Mouse (Mus musculus) forebrain, embryonic 10.5 days (tissue): Measurements from ENCODE around the gene Fgfr2. TPM values are rescaled to one million over a fixed set of nuclear protein-coding genes. Genes with fewer than 3 reads are reported as not detected.
A peak's percentile ranks its signal among the peaks of the same experiment; 100 is the strongest.

Experiments used
- DNase-seq: peaks from one replicate; pipeline ENCODE4 v3.0.0-alpha.2; 2017; ENCODE audit warnings: low spot score; ENCODE audit errors: extremely low spot score
- H3K27ac ChIP-seq: fragments of 300-500 bp; sonication (generic); 2 replicates; pipeline ENCODE4 v1.5.1; 2016; ENCODE audit warnings: mild to moderate bottlenecking
- H3K27me3 ChIP-seq: fragments of 300-500 bp; sonication (generic); 2 replicates; pipeline ENCODE4 v1.6.1; 2016; ENCODE audit warnings: mild to moderate bottlenecking; ENCODE audit not compliant: poor library complexity, severe bottlenecking
- H3K36me3 ChIP-seq: fragments of 300-500 bp; sonication (generic); replicated peaks from 2 replicates; pipeline ENCODE4 v1.6.1; 2016; ENCODE audit warnings: mild to moderate bottlenecking, moderate library complexity
- H3K4me1 ChIP-seq: fragments of 300-500 bp; sonication (generic); 2 replicates; pipeline ENCODE4 v1.6.1; 2016
- H3K4me3 ChIP-seq: fragments of 300-500 bp; sonication (generic); 2 replicates; pipeline ENCODE4 v1.5.1; 2016; ENCODE audit warnings: mild to moderate bottlenecking, moderate library complexity
- H3K9me3 ChIP-seq: fragments of 300-500 bp; sonication (generic); 2 replicates; pipeline ENCODE4 v1.6.1; 2016; ENCODE audit warnings: mild to moderate bottlenecking, moderate library complexity
- WGBS: fragments of 180-500 bp; shearing (Covaris S2); methylation state at CpG from one replicate; pipeline ENCODE4 v1.1.7; 2016; 5-methylcytosine and 5-hydroxymethylcytosine counted together
- polyA plus RNA-seq: library from polyadenylated mRNA; unstranded; fragments of >200 nt; fragmentation: Nextera tagmentation; extraction: Ambion mirVana; gene quantifications from 2 replicates; pipeline ENCODE4 v1.2.1, GENCODE M21; 2016

Fgfr2 gene
- polyA plus RNA-seq, 1 experiment from 2014 or later, result 55.7 TPM

GRCm38 (mm10) chr7:132358709-132359108, 764.4 kb downstream of the Fgfr2 start:
- Histone ChIP-seq H3K27ac (no peak overlapping the region), H3K4me3 (no peak overlapping the region), H3K36me3 (no peaks in the 10 kb centered on the region), H3K4me1 (peaks cover 34% of the 10 kb centered on the region), H3K9me3 (no peaks in the 10 kb centered on the region), H3K27me3 (peaks cover 7% of the 10 kb centered on the region; the same call in 1 of the 2 replicates)
- DNase-seq, result no peak
- 68% methylated on average over 4 of the region's 4 CpGs for WGBS

- no peak overlapping the region for H3K4me3 ChIP-seq
- H3K27ac ChIP-seq, result no peak overlapping the region
- 58% methylated on average over 3 of the region's 3 CpGs for WGBS
- H3K4me1 ChIP-seq, result peaks cover 34% of the 10 kb centered on the region
- H3K36me3 ChIP-seq, result no peaks in the 10 kb centered on the region
- H3K9me3 ChIP-seq, result no peaks in the 10 kb centered on the region
- peaks cover 7% of the 10 kb centered on the region; the same call in 1 of the 2 replicates for H3K27me3 ChIP-seq
- no peak for DNase-seq
These were observed 764.9 kb downstream of the Fgfr2 start for GRCm38 (mm10) chr7:132358250-132358649.

DNA sequence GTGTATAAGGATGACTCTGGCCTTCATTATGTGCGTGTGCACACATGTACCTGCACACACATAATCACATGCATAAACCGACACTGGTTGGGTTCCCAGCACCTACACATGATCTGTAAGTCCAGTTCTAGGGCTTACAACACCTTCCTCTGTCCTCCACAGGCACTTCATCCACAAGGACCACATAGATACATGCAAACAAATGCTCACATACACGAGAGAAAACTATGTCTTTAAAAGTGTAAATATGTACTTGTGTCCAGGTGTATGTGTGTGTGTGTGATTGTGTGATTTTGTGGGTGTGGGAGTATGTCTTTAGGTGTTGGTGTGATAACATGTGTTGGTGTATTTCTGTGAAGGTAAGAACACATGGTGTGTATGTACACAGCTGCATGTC, 765.3 kb downstream of the Fgfr2 start:
- H3K27ac ChIP-seq, result no peak overlapping the region
- H3K27me3 ChIP-seq, result peaks cover 7% of the 10 kb centered on the region; the same call in 1 of the 2 replicates
- no peak for DNase-seq
- WGBS, result 91% methylated on average over 3 of the region's 3 CpGs
- no peaks in the 10 kb centered on the region for H3K36me3 ChIP-seq
- H3K4me1 ChIP-seq, result peaks cover 34% of the 10 kb centered on the region
- H3K9me3 ChIP-seq, result no peaks in the 10 kb centered on the region
- H3K4me3 ChIP-seq, result no peak overlapping the region

DNA sequence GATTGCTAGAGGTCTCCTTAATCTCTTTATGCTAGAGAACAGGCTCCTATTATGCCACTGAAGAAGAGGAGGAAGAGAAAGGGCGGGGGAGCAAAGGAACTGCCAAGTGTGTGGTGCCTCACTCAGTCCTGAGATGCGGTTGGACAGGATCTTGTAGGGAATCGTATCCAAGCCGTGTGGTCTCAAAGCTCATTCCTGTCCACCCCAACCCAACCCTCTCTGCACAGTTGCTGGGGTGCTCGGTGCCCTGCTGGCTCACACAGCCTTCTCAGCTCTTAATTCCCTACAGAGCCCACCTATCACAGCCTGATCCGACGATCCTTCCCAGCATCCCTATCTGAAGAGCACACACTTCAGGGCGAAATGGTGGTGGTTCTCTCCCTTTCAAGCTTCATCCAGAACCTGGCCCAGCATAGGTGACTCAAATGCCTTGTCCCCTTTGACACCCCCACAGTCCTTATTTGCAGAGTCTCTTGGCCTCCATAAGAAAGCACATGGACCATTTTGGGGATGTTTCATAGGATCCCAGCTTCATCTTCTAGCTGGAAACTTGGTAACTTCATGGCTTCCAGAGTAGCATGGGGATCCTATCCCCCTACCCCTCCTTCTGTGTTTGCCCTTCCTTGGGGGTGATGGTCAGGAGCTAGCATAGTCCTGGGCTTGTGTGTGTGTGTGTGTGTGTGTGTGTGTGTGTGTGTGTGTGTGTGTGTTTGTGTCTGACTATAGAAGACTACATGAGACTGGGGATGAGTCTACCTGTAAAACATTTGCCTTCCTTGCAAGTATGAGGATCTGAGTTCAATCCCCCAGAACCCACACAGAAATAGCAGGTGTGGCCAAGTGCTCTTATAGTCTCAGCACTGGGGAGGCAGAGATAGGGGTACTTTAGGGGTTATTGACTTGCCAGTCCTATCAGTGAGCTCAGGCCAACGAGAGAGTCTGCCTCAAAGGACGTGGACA, 766.0 kb downstream of the Fgfr2 start:
- WGBS, result 32% methylated on average over 10 of the region's 10 CpGs

GRCm38 (mm10) chr7:132356185-132356584, 767.0 kb downstream of the Fgfr2 start:
- no peak overlapping the region for H3K4me3 ChIP-seq
- no peaks in the 10 kb centered on the region for H3K9me3 ChIP-seq
- peak overlapping the region; percentile 58 for H3K27ac ChIP-seq
- 23% methylated on average over 8 of the region's 8 CpGs for WGBS
- peaks cover 34% of the 10 kb centered on the region for H3K4me1 ChIP-seq
- no peaks in the 10 kb centered on the region for H3K36me3 ChIP-seq
- H3K27me3 ChIP-seq, result peaks cover 7% of the 10 kb centered on the region; the same call in 1 of the 2 replicates
- no peak for DNase-seq

More for the DNA sequence above, 766.0 kb downstream of the Fgfr2 start:
- Histone ChIP-seq H3K9me3 (no peaks in the 10 kb centered on the region), H3K27me3 (peaks cover 7% of the 10 kb centered on the region; the same call in 1 of the 2 replicates), H3K4me3 (no peak overlapping the region), H3K4me1 (peaks cover 34% of the 10 kb centered on the region), H3K36me3 (no peaks in the 10 kb centered on the region), H3K27ac (peak overlapping the region; percentile 42; the same call in 1 of the 2 replicates)
- DNase-seq, result no peak

- WGBS, result 73% methylated on average over 6 of the region's 6 CpGs
These were observed 767.4 kb downstream of the Fgfr2 start for GRCm38 (mm10) chr7:132355767-132356166.

GRCm38 (mm10) chr7:132349075-132349572, 774.0 kb downstream of the Fgfr2 start:
- 81% methylated on average over 6 of the region's 6 CpGs for WGBS
- H3K27ac ChIP-seq, result no peak overlapping the region
- H3K4me1 ChIP-seq, result peaks cover 15% of the 10 kb centered on the region
- H3K9me3 ChIP-seq, result no peaks in the 10 kb centered on the region
- no peaks in the 10 kb centered on the region for H3K27me3 ChIP-seq
- DNase-seq, result no peak
- no peak overlapping the region for H3K4me3 ChIP-seq
- no peaks in the 10 kb centered on the region for H3K36me3 ChIP-seq

More at GRCm38 (mm10) chr7:132355767-132356166, 767.4 kb downstream of the Fgfr2 start:
- no peak for DNase-seq
- H3K9me3 ChIP-seq, result no peaks in the 10 kb centered on the region
- no peaks in the 10 kb centered on the region for H3K36me3 ChIP-seq
- peaks cover 7% of the 10 kb centered on the region; the same call in 1 of the 2 replicates for H3K27me3 ChIP-seq
- peaks cover 34% of the 10 kb centered on the region for H3K4me1 ChIP-seq
- no peak overlapping the region for H3K4me3 ChIP-seq
- H3K27ac ChIP-seq, result peak overlapping the region; percentile 58

- WGBS, result 88% methylated on average over 9 of the region's 9 CpGs
- H3K4me1 ChIP-seq, result peaks cover 20% of the 10 kb centered on the region
- no peak for DNase-seq
These were observed 775.7 kb downstream of the Fgfr2 start for GRCm38 (mm10) chr7:132347273-132348045.

DNA sequence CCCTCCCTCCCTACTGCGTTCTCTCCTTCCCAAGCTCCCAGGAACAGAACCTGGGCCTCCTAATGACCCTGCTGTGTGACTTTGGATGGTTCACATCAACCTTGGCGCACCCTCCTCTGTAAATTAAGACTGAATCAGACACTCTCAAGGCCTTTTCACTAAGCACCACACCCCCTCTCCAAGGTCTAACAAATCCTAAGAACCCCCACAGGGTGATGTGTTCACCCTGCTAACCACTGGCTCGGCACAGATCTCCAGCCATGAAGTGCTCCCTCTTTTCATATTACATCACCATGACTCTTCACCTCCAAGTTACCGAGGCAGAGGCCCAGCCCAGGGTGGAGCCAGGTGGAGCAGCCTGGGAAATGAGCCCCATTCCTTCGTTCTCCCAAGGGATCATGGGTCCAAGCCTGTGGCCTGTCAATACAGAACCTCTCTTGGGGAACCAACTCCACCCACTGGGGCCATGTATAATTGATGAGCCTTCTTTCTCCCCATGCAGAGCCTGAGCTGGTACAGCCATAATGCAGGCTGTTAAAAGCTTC, 777.6 kb downstream of the Fgfr2 start:
- 81% methylated on average over 5 of the region's 5 CpGs for WGBS
- peaks cover 20% of the 10 kb centered on the region for H3K4me1 ChIP-seq
- peak overlapping the region; percentile 48; the same call in 1 of the 2 replicates for H3K27ac ChIP-seq

More at GRCm38 (mm10) chr7:132347273-132348045, 775.7 kb downstream of the Fgfr2 start:
- H3K9me3 ChIP-seq, result no peaks in the 10 kb centered on the region
- H3K27me3 ChIP-seq, result no peaks in the 10 kb centered on the region
- H3K36me3 ChIP-seq, result no peaks in the 10 kb centered on the region
- no peak overlapping the region for H3K27ac ChIP-seq
- no peak overlapping the region for H3K4me3 ChIP-seq

GRCm38 (mm10) chr7:132344606-132345005, 778.5 kb downstream of the Fgfr2 start:
- no peak for DNase-seq
- peaks cover 20% of the 10 kb centered on the region for H3K4me1 ChIP-seq
- no peaks in the 10 kb centered on the region for H3K9me3 ChIP-seq
- H3K27ac ChIP-seq, result no peak overlapping the region
- H3K36me3 ChIP-seq, result no peaks in the 10 kb centered on the region
- no peak overlapping the region for H3K4me3 ChIP-seq
- no peaks in the 10 kb centered on the region for H3K27me3 ChIP-seq
- WGBS, result 78% methylated on average over 4 of the region's 4 CpGs

More for the DNA sequence above, 777.6 kb downstream of the Fgfr2 start:
- no peaks in the 10 kb centered on the region for H3K36me3 ChIP-seq
- DNase-seq, result no peak
- no peaks in the 10 kb centered on the region for H3K27me3 ChIP-seq
- no peak overlapping the region for H3K4me3 ChIP-seq
- H3K9me3 ChIP-seq, result no peaks in the 10 kb centered on the region

DNA sequence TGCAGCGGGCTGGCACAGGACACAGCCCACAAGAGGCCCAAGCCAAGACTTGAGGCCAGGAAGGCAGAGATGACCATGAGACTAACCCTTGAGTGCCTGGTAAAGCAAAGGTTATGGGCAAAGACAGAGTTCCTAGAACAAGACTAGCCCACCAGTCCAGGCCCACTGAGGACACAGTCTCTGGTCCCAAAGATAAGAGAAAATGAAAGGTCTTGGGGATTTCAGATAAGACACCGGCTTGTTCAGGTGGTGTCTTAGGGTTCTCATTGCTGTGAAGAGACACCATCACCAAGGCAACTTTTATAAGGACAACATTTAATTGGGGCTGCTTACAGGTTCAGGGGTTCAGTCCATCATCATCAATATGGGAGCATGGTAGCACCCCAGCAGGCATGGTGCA, 779.2 kb downstream of the Fgfr2 start:
- no peaks in the 10 kb centered on the region for H3K27me3 ChIP-seq
- H3K9me3 ChIP-seq, result no peaks in the 10 kb centered on the region
- H3K4me1 ChIP-seq, result peaks cover 20% of the 10 kb centered on the region
- no peaks in the 10 kb centered on the region for H3K36me3 ChIP-seq
- 90% methylated on average over 2 of the region's 2 CpGs for WGBS
- H3K4me3 ChIP-seq, result no peak overlapping the region
- no peak for DNase-seq
- no peak overlapping the region for H3K27ac ChIP-seq

GRCm38 (mm10) chr7:132343146-132343545, 780.0 kb downstream of the Fgfr2 start:
- H3K36me3 ChIP-seq, result no peaks in the 10 kb centered on the region
- peaks cover 20% of the 10 kb centered on the region for H3K4me1 ChIP-seq
- no peaks in the 10 kb centered on the region for H3K27me3 ChIP-seq
- WGBS, result 60% methylated on average over 2 of the region's 2 CpGs
- no peaks in the 10 kb centered on the region for H3K9me3 ChIP-seq
- H3K27ac ChIP-seq, result no peak overlapping the region
- no peak for DNase-seq
- no peak overlapping the region for H3K4me3 ChIP-seq
